Mouse (Mus musculus): ENCODE results near the gene Hprt. TPM values are rescaled to one million over a fixed set of nuclear protein-coding genes. Genes with fewer than 3 reads are reported as not detected.
"Not testable (repeated sequence)": the region's sequence is repeated elsewhere in the genome, so short reads cannot be mapped to it uniquely, and the experiment has no call there.

Hprt gene
- 100 to 1,000 TPM; 143 to 150 TPM for total RNA-seq (2021)

- intact Hi-C loops (cut with DNase I), result no loop called here
- peak; percentile 81 to 87 for DNase-seq (ENCODE audit: low spot score in 2 of 2)
Observed at GRCm38 (mm10) chrX:52987905-52988783, at the start of gene Hprt. Gene Hprt, plus strand, starts transcription at chrX:52988137.

GRCm38 (mm10) chrX:52945509-52945908 is 42.4 kb upstream of the Hprt start:
- no peak for DNase-seq (ENCODE audit: low spot score in 2 of 2)
- intact Hi-C loops (cut with DNase I), result no loop called here

- DNase-seq (ENCODE audit: low spot score in 2 of 2), result no peak
- intact Hi-C loops (cut with DNase I), result no loop called here
Observed at GRCm38 (mm10) chrX:52949713-52950112, 38.2 kb upstream of the Hprt start.

GRCm38 (mm10) chrX:52956942-52957341 is 31.0 kb upstream of the Hprt start:
- intact Hi-C loops (cut with DNase I), result no loop called here
- DNase-seq (ENCODE audit: low spot score in 2 of 2), result no peak

DNA sequence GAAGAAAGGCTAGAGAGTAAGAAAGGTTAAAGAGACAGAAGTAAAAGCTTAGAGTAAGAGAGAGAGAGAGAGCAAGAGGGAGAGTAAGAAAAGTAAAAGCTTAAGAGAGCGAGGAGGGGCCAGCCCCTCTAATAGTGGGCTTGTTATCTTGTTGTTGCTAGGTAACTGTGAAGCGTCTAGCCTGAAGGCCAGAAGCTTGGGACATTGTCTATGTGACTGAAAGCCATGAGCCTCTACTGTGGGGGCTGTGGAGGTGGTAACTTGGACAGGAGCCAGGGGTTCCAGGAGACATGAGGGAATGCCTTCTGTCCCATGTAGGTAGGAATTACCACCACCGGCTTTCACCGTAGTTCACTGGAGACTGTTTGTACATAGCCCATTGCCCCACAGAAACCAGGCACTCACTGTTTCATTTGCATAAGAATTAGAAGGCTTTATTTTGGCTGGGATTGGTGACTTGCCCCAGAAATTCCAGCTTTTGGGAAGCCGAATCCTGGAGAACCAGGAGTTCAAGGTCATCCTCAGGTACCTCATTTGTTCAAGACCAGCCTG is 26.3 kb upstream of the Hprt start:
- DNase-seq (ENCODE audit: low spot score in 2 of 2), result no peak
- intact Hi-C loops (cut with DNase I), result no loop called here

DNA sequence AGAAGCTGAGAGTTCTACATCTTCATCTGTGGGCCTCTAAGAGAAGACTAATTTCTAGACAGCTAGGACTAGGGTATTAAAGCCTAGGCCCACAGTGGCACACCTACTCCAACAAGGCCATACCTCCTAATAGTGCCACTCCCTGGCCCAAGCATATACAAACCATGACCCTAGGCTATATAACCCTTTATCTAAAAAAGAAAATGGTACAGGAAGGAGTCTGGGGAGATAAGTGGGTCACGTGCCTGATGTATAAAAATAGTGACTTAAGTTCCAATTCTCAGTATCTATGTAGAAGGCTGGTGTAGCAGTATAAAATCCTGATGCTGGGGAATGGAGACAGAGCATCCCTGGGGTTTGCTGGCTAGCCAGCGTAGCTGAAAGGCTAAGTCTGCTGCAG is 22.8 kb upstream of the Hprt start:
- DNase-seq (ENCODE audit: low spot score in 2 of 2), result no peak
- intact Hi-C loops (cut with DNase I), result no loop called here

- intact Hi-C loops (cut with DNase I), result no loop called here
- DNase-seq (ENCODE audit: low spot score in 2 of 2), result no peak
Observed at GRCm38 (mm10) chrX:52971211-52972006, 16.5 kb upstream of the Hprt start.

DNA sequence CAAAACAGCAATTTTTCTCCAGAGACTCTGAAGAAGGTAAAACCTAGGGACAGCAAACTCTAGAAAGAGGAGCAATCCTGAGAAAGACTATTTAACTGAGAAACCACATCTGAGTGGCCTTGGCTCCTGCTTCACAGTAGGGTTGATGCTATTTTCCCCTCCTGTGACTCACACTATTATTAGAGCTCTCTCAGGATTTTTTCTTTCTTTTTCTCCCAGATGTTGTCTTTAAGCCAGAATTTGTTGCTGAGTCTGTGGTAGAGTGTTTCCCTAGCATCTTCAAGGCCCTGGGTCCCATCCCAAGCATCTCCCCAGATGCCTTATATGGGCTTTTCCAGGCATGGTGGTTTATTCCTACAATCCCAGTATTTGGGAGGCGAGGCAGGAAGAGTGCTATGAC is 15.8 kb upstream of the Hprt start:
- DNase-seq (ENCODE audit: low spot score in 2 of 2), result no peak
- intact Hi-C loops (cut with DNase I), result no loop called here

DNA sequence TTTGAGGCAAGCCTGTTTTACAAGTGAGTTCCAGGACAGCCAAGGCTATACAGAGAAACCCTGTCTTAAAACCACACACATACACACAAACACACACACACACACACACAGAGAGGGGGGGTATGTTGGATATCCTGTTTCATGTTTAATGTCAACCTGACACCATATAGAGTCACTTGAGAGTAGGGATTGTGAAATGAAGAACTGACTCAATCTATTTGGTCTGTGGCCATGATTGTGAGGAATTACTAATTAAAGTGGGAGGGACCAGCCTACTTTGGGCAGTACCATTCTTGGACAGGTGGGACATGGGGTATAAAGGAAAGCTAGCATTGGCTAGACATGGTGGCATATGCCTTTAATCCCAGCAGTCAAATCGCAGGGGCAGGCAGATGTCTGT is 15.3 kb upstream of the Hprt start:
- no peak for DNase-seq (ENCODE audit: low spot score in 2 of 2)
- intact Hi-C loops (cut with DNase I), result no loop called here

DNA sequence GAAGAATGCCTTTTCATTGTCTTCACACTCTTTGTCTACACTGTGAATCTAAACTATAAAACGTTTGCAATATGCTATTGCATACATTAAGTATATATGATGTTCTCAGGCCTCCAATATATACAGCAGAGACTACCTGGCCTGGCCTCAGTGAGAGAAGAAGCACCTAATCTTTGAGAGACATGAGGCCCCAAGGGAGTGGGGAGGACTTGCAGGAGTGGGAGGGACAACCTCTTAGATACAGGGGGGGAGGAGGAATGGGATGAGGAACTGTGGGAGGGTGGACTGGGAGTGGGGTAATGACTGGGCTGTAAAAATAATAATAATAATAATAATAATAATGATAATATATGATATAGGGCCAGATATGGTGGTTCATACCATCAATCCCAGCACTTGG is 9.4 kb upstream of the Hprt start:
- intact Hi-C loops (cut with DNase I), result no loop called here
- DNase-seq (ENCODE audit: low spot score in 2 of 2), result no peak

- no peak for DNase-seq (ENCODE audit: low spot score in 2 of 2)
- intact Hi-C loops (cut with DNase I), result no loop called here
Observed at GRCm38 (mm10) chrX:52981378-52981777, 6.6 kb upstream of the Hprt start.

GRCm38 (mm10) chrX:52994726-52995125 is 6.8 kb downstream of the Hprt start:
- intact Hi-C loops (cut with DNase I); DNase-seq (ENCODE audit: low spot score in 2 of 2): not testable (repeated sequence)

DNA sequence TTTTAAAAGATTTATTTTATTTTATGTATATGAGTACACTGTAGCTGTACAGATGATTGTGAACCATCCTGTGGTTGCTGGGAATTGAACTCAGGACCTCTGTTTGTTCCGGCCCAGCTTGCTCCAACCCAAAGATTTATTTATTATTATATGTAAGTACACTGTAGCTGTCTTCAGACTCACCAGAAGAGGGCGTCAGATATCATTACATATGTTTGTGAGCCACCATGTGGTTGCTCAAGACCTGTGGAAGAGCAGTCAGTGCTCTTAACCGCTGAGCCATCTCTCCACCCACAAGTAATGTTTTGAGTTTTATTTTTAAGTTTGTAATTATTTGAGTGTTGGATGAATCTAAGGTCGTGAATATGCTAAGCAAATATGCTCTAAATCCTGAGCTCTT is 16.9 kb downstream of the Hprt start:
- intact Hi-C loops (cut with DNase I), result loop anchor here (5.0 kb wide), 1 partner anchor 252 kb away; no protein-coding TSS in a partner anchor

GRCm38 (mm10) chrX:53006062-53006461 is 18.1 kb downstream of the Hprt start:
- intact Hi-C loops (cut with DNase I), result loop anchor here (5.0 kb wide), 1 partner anchor 251 kb away; no protein-coding TSS in a partner anchor
- no peak for DNase-seq (ENCODE audit: low spot score in 2 of 2)

More for the DNA sequence above, 16.9 kb downstream of the Hprt start:
- not testable (repeated sequence) for DNase-seq (ENCODE audit: low spot score in 2 of 2)

DNA sequence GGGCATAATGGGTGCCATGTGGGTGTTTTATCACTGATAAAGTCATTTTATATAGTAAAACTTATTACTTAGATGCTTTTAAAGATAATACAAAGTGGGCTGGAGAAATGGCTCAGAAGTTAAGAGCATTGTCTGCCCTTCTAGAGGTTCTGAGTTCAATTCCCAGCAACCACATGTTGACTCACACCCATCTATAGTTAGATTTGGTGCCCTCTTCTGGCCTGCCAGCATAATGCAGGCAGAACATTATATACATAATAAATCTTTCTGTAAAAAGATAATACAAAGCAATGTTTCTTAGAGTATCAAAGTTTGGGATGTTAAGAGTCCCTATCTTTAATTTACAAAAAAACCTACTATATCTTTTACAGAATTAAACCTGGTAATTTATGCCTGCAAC is 27.6 kb downstream of the Hprt start:
- intact Hi-C loops (cut with DNase I), result no loop called here
- no peak for DNase-seq (ENCODE audit: low spot score in 2 of 2)

- no peak for DNase-seq (ENCODE audit: low spot score in 2 of 2)
- intact Hi-C loops (cut with DNase I), result no loop called here
Observed at GRCm38 (mm10) chrX:53023021-53023420, 35.1 kb downstream of the Hprt start.

DNA sequence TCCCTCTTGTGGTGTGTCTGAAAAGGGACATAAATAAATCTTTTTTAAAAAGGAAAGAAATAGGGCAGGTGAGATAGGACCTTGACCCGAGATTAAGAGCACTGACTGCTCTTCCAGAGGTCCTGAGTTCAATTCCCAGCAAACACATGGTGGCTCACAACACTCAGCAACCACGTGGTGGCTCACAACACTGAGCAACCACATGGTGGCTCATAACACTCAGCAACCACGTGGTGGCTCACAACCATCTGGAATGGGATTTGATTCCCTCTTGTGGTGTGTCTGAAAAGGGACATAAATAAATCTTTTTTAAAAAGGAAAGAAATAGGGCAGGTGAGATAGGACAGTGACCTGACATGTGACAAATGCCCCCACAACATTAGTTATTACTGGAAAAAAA is 36.3 kb downstream of the Hprt start:
- intact Hi-C loops (cut with DNase I); DNase-seq (ENCODE audit: low spot score in 2 of 2): not testable (repeated sequence)

DNA sequence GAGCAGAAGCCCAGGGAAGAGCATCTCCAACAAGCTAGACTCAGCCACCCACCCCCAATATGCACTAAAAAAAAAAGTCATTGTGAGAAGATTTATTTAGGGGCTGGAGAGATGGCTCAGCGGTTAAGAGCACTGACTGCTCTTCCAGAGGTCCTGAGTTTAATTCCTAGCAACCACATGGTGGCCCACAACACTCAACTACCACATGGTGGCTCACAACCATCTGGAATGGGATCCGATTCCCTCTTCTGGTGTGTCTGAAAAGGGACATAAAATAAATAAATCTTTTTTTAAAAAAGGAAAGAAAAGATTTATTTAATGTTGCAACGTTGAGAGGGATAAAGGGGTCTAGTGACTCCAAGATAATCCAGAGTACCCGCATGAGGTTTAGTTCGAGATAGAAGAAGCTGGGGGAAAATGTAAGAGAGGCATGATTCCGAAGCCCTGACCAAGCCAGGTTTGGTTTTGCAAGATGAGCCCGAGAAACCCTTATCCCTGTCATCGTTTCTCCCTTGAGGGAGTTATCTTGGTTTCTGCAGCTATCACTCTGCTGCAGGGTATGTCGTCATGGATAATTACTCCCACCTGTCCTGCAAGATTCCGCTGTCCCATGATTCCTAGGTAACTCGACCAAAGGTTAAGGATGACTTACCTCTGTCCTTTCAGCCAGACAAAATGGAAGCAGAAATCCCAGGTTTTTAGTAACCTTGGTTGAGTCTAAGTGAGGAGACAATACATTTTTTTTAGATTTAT is 37.7 kb downstream of the Hprt start:
- intact Hi-C loops (cut with DNase I), result no loop called here
- DNase-seq (ENCODE audit: low spot score in 2 of 2), result no peak

GRCm38 (mm10) chrX:53029559-53029958 is 41.6 kb downstream of the Hprt start:
- intact Hi-C loops (cut with DNase I), result no loop called here
- no peak for DNase-seq (ENCODE audit: low spot score in 2 of 2)

- DNase-seq (ENCODE audit: low spot score in 2 of 2), result no peak
- intact Hi-C loops (cut with DNase I), result no loop called here
Observed at GRCm38 (mm10) chrX:53038194-53038593, 50.3 kb downstream of the Hprt start.
